Mouse (Mus musculus) adrenal gland, postnatal 4 days (tissue): ENCODE results near the gene Dmc1. TPM values are rescaled to one million over a fixed set of nuclear protein-coding genes. Genes with fewer than 3 reads are reported as not detected.

Experiments
- DNase-seq, 2 experiments: peaks; one replicate each; pipeline ENCODE4 v3.0.0; 2021 to 2022; ENCODE audit warnings: low spot score in 2 of 2, mixed read lengths in 2 of 2
- microRNA-seq: library from miRNA; unstranded; fragments of <30 nt; microRNA quantifications from one replicate; pipeline ENCODE4 v1.2.0, GENCODE M21; 2021
- total RNA-seq, 2 experiments: library from RNA; stranded (reverse); gene quantifications; 2 replicates each; pipeline ENCODE4 v1.2.3; 2021

Gene Dmc1
- total RNA-seq, 2 experiments from 2014 or later = 5.1 to 5.7 TPM

GRCm38 (mm10) chr15:79516171-79517096 is 88.5 kb downstream of the Dmc1 start, which contains the start of gene Kdelr3:
Gene Kdelr3, plus strand, starts transcription at chr15:79516411.
- peak; percentile 28 to 39 for DNase-seq

- no peak for DNase-seq
Measured at GRCm38 (mm10) chr15:79513940-79514339, 91.0 kb downstream of the Dmc1 start.

- DNase-seq = peak; percentile 68 to 77
Measured at GRCm38 (mm10) chr15:79511553-79512320, 93.2 kb downstream of the Dmc1 start.

Small RNA genes within 50 kb of the gene (microRNA-seq; reads per million reads assigned to microRNA genes)
- gene Gm27903 = not detected

Other genes with a start within 250 kb of the Dmc1 start
- 10 to 100 TPM; 45.7 to 47.4 TPM for gene Tmem184b, start 201.5 kb downstream of the Dmc1 start, total RNA-seq
- 100 to 1,000 TPM; 108 to 111 TPM for gene Csnk1e, start 149.5 kb downstream of the Dmc1 start, total RNA-seq
- under 1 TPM; 0.22 to 0.28 TPM for gene Kcnj4, start 99.9 kb downstream of the Dmc1 start, total RNA-seq
- 10 to 100 TPM; 13.0 to 13.2 TPM for gene Kdelr3, start 88.7 kb downstream of the Dmc1 start, total RNA-seq
- 100 to 1,000 TPM; 457 to 487 TPM for gene Ddx17, start 58.4 kb downstream of the Dmc1 start, total RNA-seq
- gene Fam227a, start 53.8 kb upstream of the Dmc1 start, total RNA-seq = 1 to 10 TPM; 5.3 to 5.6 TPM
- gene Cby1, start 54.1 kb upstream of the Dmc1 start, total RNA-seq = 10 to 100 TPM; 27.4 to 32.6 TPM
- 100 to 1,000 TPM; 150 to 153 TPM for gene Tomm22, start 65.8 kb upstream of the Dmc1 start, total RNA-seq
- gene Josd1, start 82.8 kb upstream of the Dmc1 start, total RNA-seq = 10 to 100 TPM; 29.3 to 33.5 TPM
- gene Gtpbp1, start 85.7 kb upstream of the Dmc1 start, total RNA-seq = 10 to 100 TPM; 32.4 to 37.0 TPM
- 10 to 100 TPM; 53.3 to 56.7 TPM for gene Sun2, start 137.4 kb upstream of the Dmc1 start, total RNA-seq
- gene Dnal4, start 172.7 kb upstream of the Dmc1 start, total RNA-seq = 10 to 100 TPM; 25.3 to 25.6 TPM
- gene Nptxr, start 199.7 kb upstream of the Dmc1 start, total RNA-seq = 10 to 100 TPM; 17.2 to 17.3 TPM
- 1 to 10 TPM; 3.7 to 4.2 TPM for gene Npcd, start 229.1 kb upstream of the Dmc1 start, total RNA-seq
- gene Cbx6, start 229.6 kb upstream of the Dmc1 start, total RNA-seq = 100 to 1,000 TPM; 105 TPM